In the genomic region with DNA sequence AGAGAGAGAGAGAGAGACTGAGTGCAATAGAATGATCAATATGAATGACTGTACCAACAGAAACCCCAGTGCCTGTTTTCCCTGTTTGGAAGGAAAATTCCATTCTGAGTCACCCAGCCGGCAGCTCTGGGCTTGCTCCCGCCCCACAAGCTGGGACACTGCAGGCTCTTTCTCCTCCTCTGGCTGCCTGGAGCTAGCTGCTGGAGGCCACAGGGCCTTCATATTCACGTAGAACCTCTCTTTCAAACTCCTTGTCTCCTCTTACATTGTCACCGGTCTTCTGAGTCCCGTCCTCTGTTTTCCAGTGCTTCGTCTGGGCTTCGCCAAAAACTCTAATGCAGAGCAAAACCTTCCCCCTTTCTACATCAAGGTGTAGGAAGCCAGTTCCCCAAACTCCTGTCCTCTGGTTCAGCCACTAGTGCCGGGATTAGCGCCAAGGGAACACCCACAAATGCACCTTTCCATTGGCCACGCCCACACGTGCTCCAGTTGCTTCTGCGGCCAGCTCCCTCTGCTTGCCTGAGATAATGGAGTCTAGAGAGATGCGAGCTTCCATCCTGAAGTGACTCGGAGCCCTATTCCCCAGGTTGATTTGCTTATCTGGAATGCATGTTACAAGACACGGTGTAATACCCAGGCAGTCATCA, we compare ENCODE assay signal across 8 mouse cellular contexts.
A peak's percentile ranks its signal among the peaks of the same experiment; 100 is the strongest.
DNase-seq lines count a peak whose midpoint lies in the region; ATAC-seq and TF ChIP-seq lines count a peak whose summit lies in the region.

No protein-coding gene starts in this region.

- H3K4me3 ChIP-seq in midbrain, embryonic 13.5 days (replicated peaks): no peak overlapping the region
- H3K4me3 ChIP-seq in midbrain, postnatal 0 days (ENCODE audit: low read depth, low read length): no peak overlapping the region
- H3K4me3 ChIP-seq in cortical plate, adult 2 months (ENCODE audit: insufficient read depth, low read length): no peak overlapping the region
- 0 out of 2 replicates have a peak overlapping the region, but pooled peaks have one; percentile 10 for H3K4me3 ChIP-seq in kidney, embryonic 16.5 days (ENCODE audit: low read length)
- H3K4me3 ChIP-seq in lung, embryonic 16.5 days (ENCODE audit: low read length): no peak overlapping the region

- H3K9me3 ChIP-seq in midbrain, embryonic 13.5 days: no peaks in the 10 kb centered on the region
- no peaks in the 10 kb centered on the region for H3K9me3 ChIP-seq in midbrain, postnatal 0 days (ENCODE audit: low read length)
- H3K9me3 ChIP-seq in kidney, embryonic 16.5 days (ENCODE audit: low read length): no peaks in the 10 kb centered on the region
- H3K9me3 ChIP-seq in lung, embryonic 16.5 days (ENCODE audit: control insufficient read depth, low read length): no peaks in the 10 kb centered on the region

- no peak for TF ChIP-seq POLR2A in cortical plate, adult 2 months (IDR thresholded peaks at IDR 0.05; ENCODE audit: extremely low read depth, insufficient read depth, low read length)

- peak; percentile 51 for DNase-seq in embryo, embryonic 10 days (ENCODE audit: low spot score)
- DNase-seq in embryo, embryonic 9.5 days (ENCODE audit: extremely low spot score): no peak
- no peak for DNase-seq in midbrain, postnatal 0 days (ENCODE audit: low spot score)
- DNase-seq in natural killer cell, adult 2 months (ENCODE audit: low spot score in 2 of 2): no peak

- no peak overlapping the region for H3K9ac ChIP-seq in midbrain, embryonic 13.5 days (replicated peaks)
- no peak overlapping the region for H3K9ac ChIP-seq in midbrain, postnatal 0 days (replicated peaks; ENCODE audit: low read length, poor library complexity, severe bottlenecking)
- H3K9ac ChIP-seq in kidney, embryonic 16.5 days (replicated peaks; ENCODE audit: low read length): no peak overlapping the region
- H3K9ac ChIP-seq in lung, embryonic 16.5 days (ENCODE audit: low read length): no peak overlapping the region

- peak overlapping the region; percentile 82; the same call in 1 of the 2 replicates for H3K27ac ChIP-seq in midbrain, embryonic 13.5 days
- no peak overlapping the region for H3K27ac ChIP-seq in midbrain, postnatal 0 days (ENCODE audit: low read depth, low read length)
- peak overlapping the region; percentile 18; the same call in 1 of the 2 replicates for H3K27ac ChIP-seq in cortical plate, adult 2 months (ENCODE audit: insufficient read depth, low read length)
- H3K27ac ChIP-seq in kidney, embryonic 16.5 days (ENCODE audit: low read length): no peak overlapping the region
- H3K27ac ChIP-seq in lung, embryonic 16.5 days (ENCODE audit: low read length): no peak overlapping the region

- no peak for ATAC-seq in midbrain, embryonic 13.5 days
- ATAC-seq in midbrain, postnatal 0 days (ENCODE audit: low FRiP score): no peak
- no peak for ATAC-seq in kidney, embryonic 16.5 days (ENCODE audit: low FRiP score, low TSS enrichment)
- no peak; the same call in 1 of the 2 replicates for ATAC-seq in lung, embryonic 16.5 days (ENCODE audit: low read depth)

- 17% methylated on average over 15 of the region's 15 CpGs for WGBS in midbrain, embryonic 13.5 days
- 13% methylated on average over 15 of the region's 15 CpGs for WGBS in midbrain, postnatal 0 days
- WGBS in kidney, embryonic 16.5 days: 15% methylated on average over 15 of the region's 15 CpGs
- 10% methylated on average over 15 of the region's 15 CpGs for whole genome bisulfite sequencing in lung, embryonic 16.5 days

- no peaks in the 10 kb centered on the region for H3K27me3 ChIP-seq in midbrain, embryonic 13.5 days
- no peaks in the 10 kb centered on the region for H3K27me3 ChIP-seq in midbrain, postnatal 0 days (ENCODE audit: insufficient read depth, low read length)
- no peaks in the 10 kb centered on the region for H3K27me3 ChIP-seq in kidney, embryonic 16.5 days (ENCODE audit: insufficient read depth, low read length)
- H3K27me3 ChIP-seq in lung, embryonic 16.5 days (ENCODE audit: control insufficient read depth, insufficient read depth, low read depth, low read length): no peaks in the 10 kb centered on the region; the same call in 1 of the 2 replicates

- no peak overlapping the region for H3K4me2 ChIP-seq in midbrain, embryonic 13.5 days (replicated peaks)
- no peak overlapping the region for H3K4me2 ChIP-seq in midbrain, postnatal 0 days (ENCODE audit: low read depth, low read length, poor library complexity, severe bottlenecking)
- H3K4me2 ChIP-seq in kidney, embryonic 16.5 days (replicated peaks; ENCODE audit: low read depth, low read length): peak overlapping the region; percentile 43
- H3K4me2 ChIP-seq in lung, embryonic 16.5 days (ENCODE audit: low read depth, low read length): 0 out of 2 replicates have a peak overlapping the region, but pooled peaks have one; percentile 7

- no peaks in the 10 kb centered on the region for H3K36me3 ChIP-seq in midbrain, embryonic 13.5 days
- H3K36me3 ChIP-seq in midbrain, postnatal 0 days (ENCODE audit: insufficient read depth, low read length): no peaks in the 10 kb centered on the region
- H3K36me3 ChIP-seq in kidney, embryonic 16.5 days (ENCODE audit: insufficient read depth, low read length): no peaks in the 10 kb centered on the region
- H3K36me3 ChIP-seq in lung, embryonic 16.5 days (ENCODE audit: control insufficient read depth, insufficient read depth, low read length): no peaks in the 10 kb centered on the region

- TF ChIP-seq CTCF in midbrain, postnatal 0 days (IDR thresholded peaks at IDR 0.05): no peak
- TF ChIP-seq CTCF in cortical plate, adult 2 months (IDR thresholded peaks at IDR 0.05; ENCODE audit: extremely low read depth, insufficient read depth, low read length): no peak

- peaks cover 24% of the 10 kb centered on the region for H3K4me1 ChIP-seq in midbrain, embryonic 13.5 days (replicated peaks)
- H3K4me1 ChIP-seq in midbrain, postnatal 0 days (ENCODE audit: insufficient read depth, low read length): no peaks in the 10 kb centered on the region
- H3K4me1 ChIP-seq in cortical plate, adult 2 months (ENCODE audit: control insufficient read depth, insufficient read depth, low read length): peaks cover 4% of the 10 kb centered on the region; the same call in 1 of the 2 replicates
- 0 out of 2 replicates have a peak, but pooled peaks cover 3% of the 10 kb centered on the region for H3K4me1 ChIP-seq in kidney, embryonic 16.5 days (ENCODE audit: insufficient read depth, low read length)
- H3K4me1 ChIP-seq in lung, embryonic 16.5 days (replicated peaks; ENCODE audit: control insufficient read depth, insufficient read depth, low read length): no peaks in the 10 kb centered on the region

Comparison
In these comparisons a context has a peak if more than half of its experiments do, and no peak if none do; other contexts are left out.
1. H3K27ac ChIP-seq: peak in midbrain, embryonic 13.5 days (single experiment) and cortical plate, adult 2 months (single experiment); none in midbrain, postnatal 0 days (single experiment), kidney, embryonic 16.5 days (single experiment) and lung, embryonic 16.5 days (single experiment).
2. H3K4me2 ChIP-seq: peak in kidney, embryonic 16.5 days (single experiment) and lung, embryonic 16.5 days (single experiment); none in midbrain, embryonic 13.5 days (single experiment) and midbrain, postnatal 0 days (single experiment).